Mouse (Mus musculus) adrenal gland, postnatal 4 days (tissue): ENCODE measurements around the gene Pip4k2b. TPM values are rescaled to one million over a fixed set of nuclear protein-coding genes. Genes with fewer than 3 reads are reported as not detected.

ENCODE experiments used
- DNase-seq, 2 experiments: peaks; one replicate each; pipeline ENCODE4 v3.0.0; 2021 to 2022; ENCODE audit warnings: low spot score in 2 of 2, mixed read lengths in 2 of 2
- microRNA-seq: library from miRNA; unstranded; fragments of <30 nt; microRNA quantifications from one replicate; pipeline ENCODE4 v1.2.0, GENCODE M21; 2021
- total RNA-seq, 2 experiments: library from RNA; stranded (reverse); gene quantifications; 2 replicates each; pipeline ENCODE4 v1.2.3; 2021

Pip4k2b gene
- total RNA-seq, 2 experiments from 2014 or later = 36.0 to 39.1 TPM

DNA sequence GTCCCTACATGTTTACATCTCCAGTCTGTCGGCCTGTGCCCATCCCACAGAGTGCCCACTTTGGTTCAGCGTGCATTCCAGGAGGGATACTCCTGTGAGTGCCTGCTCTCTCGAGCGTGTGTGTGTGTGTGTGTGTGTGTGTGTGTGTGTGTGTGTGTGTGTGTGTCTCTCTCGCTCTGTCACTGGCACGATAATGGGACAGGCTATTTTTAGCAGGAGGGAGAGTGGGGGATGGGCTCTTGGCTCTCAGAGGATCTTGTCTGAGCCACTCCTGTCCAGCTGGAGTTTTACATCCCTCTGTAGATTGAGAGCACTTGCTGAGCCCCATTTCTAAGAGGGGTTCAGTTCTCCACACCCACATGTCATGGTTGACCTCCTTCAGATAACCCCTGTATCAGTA, 74.7 kb downstream of the Pip4k2b start:
- no peak for DNase-seq

DNA sequence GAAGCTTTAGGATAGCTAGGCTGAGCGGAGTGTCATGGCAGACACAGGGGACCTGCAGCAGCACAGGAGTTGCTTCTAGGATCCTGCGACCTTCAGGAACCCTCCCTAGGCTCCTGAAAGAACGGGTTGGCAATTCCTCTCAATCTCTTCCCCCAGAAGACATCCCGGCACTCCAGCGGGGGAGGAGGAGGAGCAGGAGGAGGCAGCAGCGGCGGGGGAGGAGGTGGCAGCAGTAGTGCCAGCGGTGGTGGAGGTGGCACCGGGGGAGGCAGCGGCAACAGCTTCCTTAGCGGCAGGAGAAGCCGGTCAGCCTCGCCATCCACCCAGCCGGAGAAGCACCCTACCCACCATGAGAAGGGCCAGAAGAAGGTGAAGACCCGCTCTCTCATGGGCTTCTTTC, 75.2 kb downstream of the Pip4k2b start:
- no peak for DNase-seq

DNA sequence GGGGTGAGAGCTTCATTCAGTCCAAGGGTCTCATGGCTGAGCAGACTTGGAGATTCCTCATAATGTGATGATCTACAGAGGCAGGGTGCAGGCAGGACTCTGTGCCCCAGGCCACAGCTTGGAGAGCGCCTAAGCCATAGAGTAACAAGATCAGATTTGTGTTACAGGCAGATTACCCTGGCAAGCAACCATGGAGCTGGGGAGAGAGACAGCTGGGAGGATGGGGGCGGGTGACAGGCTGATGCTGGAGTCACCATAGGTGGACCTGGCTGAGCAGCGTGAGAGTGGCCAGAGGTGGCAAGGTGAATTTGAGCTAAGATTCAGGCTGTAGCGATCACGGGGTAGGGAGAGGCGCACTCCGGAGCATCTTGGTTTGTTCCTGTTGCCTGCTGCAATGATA, 76.3 kb downstream of the Pip4k2b start:
- DNase-seq = no peak

DNA sequence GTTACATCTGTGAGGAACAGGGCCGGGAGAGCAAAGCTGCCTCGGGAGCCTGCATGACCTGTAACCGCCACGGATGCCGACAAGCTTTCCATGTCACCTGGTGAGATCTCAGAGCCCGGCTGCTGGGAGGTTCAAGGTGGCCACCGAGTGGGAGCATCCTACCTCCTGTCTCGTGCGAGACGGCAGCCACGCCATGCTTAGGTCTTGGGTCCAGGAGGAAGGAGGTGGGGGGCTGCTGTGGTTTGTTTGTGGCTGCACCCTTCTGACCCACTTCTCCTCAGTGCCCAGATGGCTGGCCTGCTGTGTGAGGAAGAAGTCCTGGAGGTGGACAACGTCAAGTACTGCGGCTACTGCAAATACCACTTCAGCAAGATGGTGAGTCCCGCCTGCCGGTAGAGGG, 77.7 kb downstream of the Pip4k2b start:
- DNase-seq = no peak

DNA sequence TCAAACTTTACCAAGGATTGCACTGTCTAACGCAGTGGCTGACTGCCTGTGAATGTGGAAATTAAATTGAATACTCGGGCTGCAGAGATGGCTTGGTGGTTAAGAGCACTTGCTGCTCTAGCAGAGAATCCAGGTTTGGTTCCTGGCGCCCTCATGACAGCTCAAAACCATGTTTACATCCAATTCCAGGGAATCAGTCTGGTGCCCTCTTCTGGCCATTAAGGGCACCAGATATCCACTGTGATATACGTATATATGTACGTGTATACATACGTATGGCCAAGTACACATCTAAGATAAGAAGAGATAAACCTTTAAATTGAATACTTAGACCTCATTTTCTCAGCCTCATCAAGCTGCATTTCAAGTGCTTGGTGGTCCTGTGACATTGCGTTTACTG, 78.3 kb downstream of the Pip4k2b start:
- DNase-seq = no peak

DNA sequence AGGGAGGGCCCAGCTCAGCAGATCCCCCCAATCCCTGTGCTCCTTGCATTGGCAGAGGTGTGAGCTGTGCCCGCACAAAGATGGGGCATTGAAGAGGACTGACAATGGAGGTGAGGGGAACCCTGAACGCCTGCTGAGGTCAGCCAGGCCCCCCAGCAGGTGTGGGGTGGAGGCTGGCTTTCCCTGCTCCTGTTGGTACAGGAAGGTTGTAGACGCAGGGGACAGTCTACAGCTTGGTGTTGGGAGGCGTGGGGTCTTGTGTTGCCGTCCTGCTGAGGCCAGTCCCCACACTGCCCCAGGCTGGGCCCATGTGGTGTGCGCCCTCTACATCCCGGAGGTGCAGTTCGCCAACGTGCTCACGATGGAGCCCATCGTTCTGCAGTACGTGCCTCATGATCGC, 79.1 kb downstream of the Pip4k2b start:
- DNase-seq = no peak

Small RNA genes within 50 kb of the gene (microRNA-seq; reads per million reads assigned to microRNA genes)
- 1.1 reads per million for gene Mir6927
- gene Mir8102 = not detected

Other genes starting within 250 kb of the Pip4k2b start
- gene 4933428G20Rik, start 244.4 kb downstream of the Pip4k2b start, total RNA-seq = under 1 TPM; 0.37 to 0.48 TPM
- gene Srcin1, start 168.5 kb downstream of the Pip4k2b start, total RNA-seq = 10 to 100 TPM; 12.0 to 14.3 TPM
- gene Epop, start 115.0 kb downstream of the Pip4k2b start, total RNA-seq = 1 to 10 TPM; 4.2 to 4.7 TPM
- 10 to 100 TPM; 49.0 to 59.7 TPM for gene Mllt6, start 81.3 kb downstream of the Pip4k2b start, total RNA-seq
- gene Cisd3, start 58.9 kb downstream of the Pip4k2b start, total RNA-seq = 100 to 1,000 TPM; 105 to 109 TPM
- 10 to 100 TPM; 69.9 to 71.5 TPM for gene Pcgf2, start 44.2 kb downstream of the Pip4k2b start, total RNA-seq
- 100 to 1,000 TPM; 193 to 221 TPM for gene Psmb3, start 41.3 kb downstream of the Pip4k2b start, total RNA-seq
- 10 to 100 TPM; 23.0 to 24.5 TPM for gene Cwc25, start 21.9 kb upstream of the Pip4k2b start, total RNA-seq
- under 1 TPM in 1 of 2 experiments, not detected in 1; 0.87 TPM for gene 1700001P01Rik, start 31.2 kb upstream of the Pip4k2b start, total RNA-seq
- 1,000 to 10,000 TPM; 1,280 to 1,304 TPM for gene Rpl23, start 37.7 kb upstream of the Pip4k2b start, total RNA-seq
- gene Lasp1, start 54.3 kb upstream of the Pip4k2b start, total RNA-seq = 100 to 1,000 TPM; 184 to 192 TPM
- 1 to 10 TPM; 6.6 to 6.7 TPM for gene B230217C12Rik, start 96.1 kb upstream of the Pip4k2b start, total RNA-seq
- gene Fbxo47, start 139.4 kb upstream of the Pip4k2b start, total RNA-seq = 1 to 10 TPM; 1.2 to 1.8 TPM
- gene Plxdc1, start 241.7 kb upstream of the Pip4k2b start, total RNA-seq = 10 to 100 TPM; 12.5 to 13.3 TPM